Mouse (Mus musculus): ENCODE measurements around the gene Vrtn.

DNA sequence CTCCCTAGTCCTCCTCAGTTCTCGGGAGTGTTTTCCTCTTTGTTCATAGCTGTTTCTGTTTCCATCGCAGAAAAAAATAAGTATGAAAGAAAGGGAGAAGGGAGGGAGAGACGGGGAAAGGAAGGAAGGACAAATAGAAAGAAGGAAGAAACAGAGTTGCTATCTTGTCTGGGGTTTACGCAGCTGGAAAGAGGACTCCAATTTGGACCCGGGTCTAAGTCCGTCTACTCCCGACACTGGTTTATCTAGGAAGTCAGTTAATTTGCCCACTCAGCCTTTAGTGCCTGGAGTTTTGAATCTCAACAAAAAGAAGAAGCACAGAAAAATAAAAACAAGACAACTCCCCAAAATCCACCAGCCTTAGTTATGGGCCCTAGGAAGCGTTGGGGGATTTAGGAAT, 16.2 kb upstream of the Vrtn start:
- TF ChIP-seq CTCF (IDR thresholded peaks at IDR 0.05; ENCODE audit: extremely low read depth, insufficient read depth, low read length) (no peak), POLR2A (IDR thresholded peaks at IDR 0.05; ENCODE audit: extremely low read depth, insufficient read depth, low read length) (no peak)
